ENCODE assay signal across 8 mouse cellular contexts in genomic region chr7:100582235-100582634, GRCm38 (mm10). TPM values are rescaled to one million over a fixed set of nuclear protein-coding genes. Genes with fewer than 3 reads are reported as not detected.
DNase-seq lines count a peak whose midpoint lies in the region; ATAC-seq and TF ChIP-seq lines count a peak whose summit lies in the region.

No protein-coding gene starts in this region.

- H3K4me2 ChIP-seq in hindbrain, embryonic 16.5 days (ENCODE audit: low read length) = peak overlapping the region; percentile 79
- peak overlapping the region; percentile 61 for H3K4me2 ChIP-seq in midbrain, embryonic 15.5 days

- no peak for ATAC-seq in hindbrain, embryonic 16.5 days
- peak; percentile 75 for ATAC-seq in midbrain, embryonic 15.5 days (replicated peaks)
- ATAC-seq in frontal cortex, adult (ENCODE audit: low TSS enrichment) = no peak

- peaks cover 3% of the 10 kb centered on the region; the same call in 1 of the 2 replicates for H3K4me1 ChIP-seq in kidney, adult 2 months (ENCODE audit: control insufficient read depth, insufficient read depth, low read length)
- H3K4me1 ChIP-seq in cortical plate, adult 2 months (ENCODE audit: control insufficient read depth, insufficient read depth, low read length) = peaks cover 3% of the 10 kb centered on the region; the same call in 1 of the 2 replicates
- peaks cover 5% of the 10 kb centered on the region for H3K4me1 ChIP-seq in hindbrain, embryonic 16.5 days (ENCODE audit: control insufficient read depth, insufficient read depth, low read depth, low read length)
- peaks cover 12% of the 10 kb centered on the region for H3K4me1 ChIP-seq in midbrain, embryonic 15.5 days

- peak overlapping the region; percentile 15; the same call in 1 of the 2 replicates for H3K4me3 ChIP-seq in kidney, adult 2 months (ENCODE audit: insufficient read depth, low read depth, low read length)
- H3K4me3 ChIP-seq in cortical plate, adult 2 months (ENCODE audit: insufficient read depth, low read length) = peak overlapping the region; percentile 55
- H3K4me3 ChIP-seq in hindbrain, embryonic 16.5 days (ENCODE audit: low read length) = peak overlapping the region; percentile 51
- H3K4me3 ChIP-seq in midbrain, embryonic 15.5 days = peak overlapping the region; percentile 54

- H3K27me3 ChIP-seq in kidney, adult 2 months (replicated peaks; ENCODE audit: control insufficient read depth, insufficient read depth, low read length) = no peaks in the 10 kb centered on the region
- no peaks in the 10 kb centered on the region for H3K27me3 ChIP-seq in hindbrain, embryonic 16.5 days (replicated peaks; ENCODE audit: control insufficient read depth, insufficient read depth, low read length)
- no peaks in the 10 kb centered on the region for H3K27me3 ChIP-seq in midbrain, embryonic 15.5 days (replicated peaks)

- H3K9me3 ChIP-seq in hindbrain, embryonic 16.5 days (ENCODE audit: control insufficient read depth, low read length) = no peaks in the 10 kb centered on the region
- H3K9me3 ChIP-seq in midbrain, embryonic 15.5 days = no peaks in the 10 kb centered on the region

- H3K27ac ChIP-seq in kidney, adult 2 months (ENCODE audit: insufficient read depth, low read depth, low read length) = no peak overlapping the region
- H3K27ac ChIP-seq in cortical plate, adult 2 months (ENCODE audit: insufficient read depth, low read length) = no peak overlapping the region
- no peak overlapping the region; the same call in 1 of the 2 replicates for H3K27ac ChIP-seq in hindbrain, embryonic 16.5 days (ENCODE audit: low read depth, low read length)
- peak overlapping the region; percentile 95 for H3K27ac ChIP-seq in midbrain, embryonic 15.5 days

- H3K36me3 ChIP-seq in kidney, adult 2 months (ENCODE audit: control insufficient read depth, insufficient read depth, low read length) = no peaks in the 10 kb centered on the region
- no peaks in the 10 kb centered on the region for H3K36me3 ChIP-seq in hindbrain, embryonic 16.5 days (ENCODE audit: control insufficient read depth, insufficient read depth, low read length)
- H3K36me3 ChIP-seq in midbrain, embryonic 15.5 days (replicated peaks) = no peaks in the 10 kb centered on the region

- DNase-seq in kidney, adult 2 months = no peak
- no peak for DNase-seq in kidney, postnatal 4 days
- no peak for DNase-seq in layer of hippocampus, postnatal 36 days
- DNase-seq in ovary, postnatal 14 days (ENCODE audit: low spot score) = no peak

- peak overlapping the region; percentile 84 for H3K9ac ChIP-seq in hindbrain, embryonic 16.5 days (ENCODE audit: low read depth, low read length)
- peak overlapping the region; percentile 64 for H3K9ac ChIP-seq in midbrain, embryonic 15.5 days

- TF ChIP-seq POLR2A in kidney, adult 2 months (IDR thresholded peaks at IDR 0.05; ENCODE audit: low read depth, low read length) = no peak
- no peak for TF ChIP-seq POLR2A in cortical plate, adult 2 months (IDR thresholded peaks at IDR 0.05; ENCODE audit: extremely low read depth, insufficient read depth, low read length)

- WGBS in kidney, adult 2 months = 31% methylated on average over 7 of the region's 7 CpGs
- 38% methylated on average over 7 of the region's 7 CpGs for WGBS in hindbrain, embryonic 16.5 days
- 44% methylated on average over 7 of the region's 7 CpGs for WGBS in midbrain, embryonic 15.5 days

- no peak for TF ChIP-seq CTCF in kidney, adult 2 months (conservative IDR thresholded peaks at IDR 0.05; ENCODE audit: insufficient read depth, insufficient read length, low read depth, low read length)
- TF ChIP-seq CTCF in cortical plate, adult 2 months (IDR thresholded peaks at IDR 0.05; ENCODE audit: extremely low read depth, insufficient read depth, low read length) = no peak

RNA-seq across cellular contexts. Expression of gene Rab6a, which starts 25.0 kb away (rescaled TPM):
- 21.1 and 21.4 TPM in 2 replicates for polyA plus RNA-seq in kidney, adult 2 months (2012; rRNA removed)
- polyA plus RNA-seq in cortical plate, adult 2 months (2012; rRNA removed) = 319 and 331 TPM in 2 replicates
- polyA plus RNA-seq in hindbrain, embryonic 16.5 days (2015; fragmentation: Nextera tagmentation; extraction: Ambion mirVana) = 276 and 294 TPM in 2 replicates
- polyA plus RNA-seq in midbrain, embryonic 15.5 days (2015; fragmentation: Nextera tagmentation; extraction: Ambion mirVana) = 253 and 260 TPM in 2 replicates
- total RNA-seq in layer of hippocampus, postnatal 36 days (2021) = 100 to 1,000 TPM; 359 to 385 TPM

RNA-seq across cellular contexts. Expression of gene Mrpl48, which starts 25.9 kb away (rescaled TPM):
- polyA plus RNA-seq in kidney, adult 2 months (2012; rRNA removed) = 21.0 and 27.5 TPM in 2 replicates
- 82.6 and 84.8 TPM in 2 replicates for polyA plus RNA-seq in cortical plate, adult 2 months (2012; rRNA removed)
- polyA plus RNA-seq in hindbrain, embryonic 16.5 days (2015; fragmentation: Nextera tagmentation; extraction: Ambion mirVana) = 85.2 and 90.5 TPM in 2 replicates
- 79.0 and 80.2 TPM in 2 replicates for polyA plus RNA-seq in midbrain, embryonic 15.5 days (2015; fragmentation: Nextera tagmentation; extraction: Ambion mirVana)
- 10 to 100 TPM; 64.2 to 69.7 TPM for total RNA-seq in layer of hippocampus, postnatal 36 days (2021)

RNA-seq across cellular contexts. Expression of gene Coa4, which starts 45.4 kb away (rescaled TPM):
- polyA plus RNA-seq in kidney, adult 2 months (2012; rRNA removed) = 12.6 and 16.1 TPM in 2 replicates
- 7.3 and 8.3 TPM in 2 replicates for polyA plus RNA-seq in cortical plate, adult 2 months (2012; rRNA removed)
- 14.1 and 17.3 TPM in 2 replicates for polyA plus RNA-seq in hindbrain, embryonic 16.5 days (2015; fragmentation: Nextera tagmentation; extraction: Ambion mirVana)
- polyA plus RNA-seq in midbrain, embryonic 15.5 days (2015; fragmentation: Nextera tagmentation; extraction: Ambion mirVana) = 15.5 and 17.7 TPM in 2 replicates
- total RNA-seq in layer of hippocampus, postnatal 36 days (2021) = 10 to 100 TPM in 1 of 2 experiments, 1 to 10 TPM in 1; 8.3 to 10.8 TPM

Comparison
In these comparisons a context has a peak if more than half of its experiments do, and no peak if none do; other contexts are left out.
1. RNA of gene Rab6a, which starts 25.0 kb away (polyA plus RNA-seq): 319 to 331 TPM in cortical plate, adult 2 months, 276 to 294 TPM in hindbrain, embryonic 16.5 days and 253 to 260 TPM in midbrain, embryonic 15.5 days; 21.1 to 21.4 TPM in kidney, adult 2 months; every median in the first group is over 10 times any median in the second.
2. Peak in every context shown above with its lines, with median percentiles within 50 percentile points of each other: H3K4me3 ChIP-seq.